Mouse (Mus musculus) neural tube, embryonic 12.5 days (tissue): Measurements from ENCODE around the gene Srpr. TPM values are rescaled to one million over a fixed set of nuclear protein-coding genes. Genes with fewer than 3 reads are reported as not detected.
A peak's percentile ranks its signal among the peaks of the same experiment; 100 is the strongest.

ENCODE experiments used
- ATAC-seq: fragments of 200-750 bp; cut with Nextera tagmentation; 2 replicates; pipeline ENCODE4 v1.8.0; 2017; ENCODE audit warnings: low read depth, mild to moderate bottlenecking, moderate TSS enrichment, moderate library complexity; ENCODE audit not compliant: low FRiP score
- H3K27ac ChIP-seq: fragments of 300-500 bp; sonication (generic); 2 replicates; pipeline ENCODE4 v1.5.1; 2016
- H3K27me3 ChIP-seq: fragments of 300-500 bp; sonication (generic); replicated peaks from 2 replicates; pipeline ENCODE4 v1.6.1; 2016; ENCODE audit warnings: mild to moderate bottlenecking
- H3K36me3 ChIP-seq: fragments of 300-500 bp; sonication (generic); 2 replicates; pipeline ENCODE4 v1.6.1; 2016; ENCODE audit warnings: mild to moderate bottlenecking
- H3K4me1 ChIP-seq: fragments of 300-500 bp; sonication (generic); 2 replicates; pipeline ENCODE4 v1.6.1; 2016
- H3K4me2 ChIP-seq: fragments of 300-500 bp; sonication (generic); replicated peaks from 2 replicates; pipeline ENCODE4 v1.6.1; 2016; ENCODE audit warnings: mild to moderate bottlenecking
- H3K4me3 ChIP-seq: fragments of 300-500 bp; sonication (generic); 2 replicates; pipeline ENCODE4 v1.5.1; 2016
- H3K9ac ChIP-seq: fragments of 300-500 bp; sonication (generic); 2 replicates; pipeline ENCODE4 v1.6.1; 2016; ENCODE audit warnings: mild to moderate bottlenecking
- H3K9me3 ChIP-seq: fragments of 300-500 bp; sonication (generic); 2 replicates; pipeline ENCODE4 v1.6.1; 2016; ENCODE audit warnings: mild to moderate bottlenecking
- WGBS: fragments of 180-500 bp; shearing (Covaris S2); methylation state at CpG from one replicate; pipeline ENCODE4 v1.1.7; 2016; 5-methylcytosine and 5-hydroxymethylcytosine counted together
- polyA plus RNA-seq: library from polyadenylated mRNA; unstranded; fragments of >200 nt; fragmentation: Nextera tagmentation; extraction: Ambion mirVana; gene quantifications from 2 replicates; pipeline ENCODE4 v1.2.1, GENCODE M21; 2016

Srpr gene
- 78.0 and 79.1 TPM in 2 replicates for polyA plus RNA-seq

GRCm38 (mm10) chr9:35199772-35200471 lies at the start of gene Srpr, which contains the start of gene Tirap:
TSS of gene Srpr (plus strand) at chr9:35200175.
TSS of gene Tirap (minus strand) at chr9:35200291.
- no peaks in the 10 kb centered on the region for H3K9me3 ChIP-seq
- H3K4me1 ChIP-seq: peaks cover 7% of the 10 kb centered on the region; the same call in 1 of the 2 replicates
- no peak within 1 kb of the TSS for H3K27ac ChIP-seq
- H3K4me3 ChIP-seq: peak within 1 kb of the TSS; percentile 58
- H3K9ac ChIP-seq: peak within 1 kb of the TSS; percentile 67
- H3K4me2 ChIP-seq: peak within 1 kb of the TSS; percentile 71
- no peaks in the 10 kb centered on the region for H3K27me3 ChIP-seq
- WGBS: under 1% methylated on average over 44 of the region's 44 CpGs
- H3K36me3 ChIP-seq: peaks cover 12% of the 10 kb centered on the region
- peak; percentile 94 for ATAC-seq

GRCm38 (mm10) chr9:35152923-35153322 lies 47.1 kb upstream of the Srpr start:
- Histone ChIP-seq H3K27ac (no peak overlapping the region), H3K9me3 (no peaks in the 10 kb centered on the region), H3K4me3 (no peak overlapping the region), H3K27me3 (no peaks in the 10 kb centered on the region), H3K4me2 (no peak overlapping the region), H3K4me1 (no peaks in the 10 kb centered on the region), H3K9ac (no peak overlapping the region), H3K36me3 (no peaks in the 10 kb centered on the region)
- 91% methylated on average over 1 of the region's 1 CpGs for WGBS
- no peak for ATAC-seq

GRCm38 (mm10) chr9:35156002-35156710 lies 43.8 kb upstream of the Srpr start:
- no peaks in the 10 kb centered on the region for H3K27me3 ChIP-seq
- H3K4me1 ChIP-seq: no peaks in the 10 kb centered on the region
- H3K36me3 ChIP-seq: no peaks in the 10 kb centered on the region
- H3K9ac ChIP-seq: no peak overlapping the region
- H3K4me2 ChIP-seq: no peak overlapping the region
- H3K9me3 ChIP-seq: no peaks in the 10 kb centered on the region
- no peak overlapping the region for H3K4me3 ChIP-seq
- no peak overlapping the region for H3K27ac ChIP-seq
- 98% methylated on average over 5 of the region's 5 CpGs for WGBS
- ATAC-seq: no peak

- no peaks in the 10 kb centered on the region for H3K27me3 ChIP-seq
- H3K4me3 ChIP-seq: no peak overlapping the region
- no peaks in the 10 kb centered on the region for H3K36me3 ChIP-seq
- no peak overlapping the region for H3K9ac ChIP-seq
- no peaks in the 10 kb centered on the region for H3K9me3 ChIP-seq
- H3K4me2 ChIP-seq: no peak overlapping the region
- 86% methylated on average over 4 of the region's 4 CpGs for WGBS
- ATAC-seq: no peak
- H3K27ac ChIP-seq: no peak overlapping the region
- no peaks in the 10 kb centered on the region for H3K4me1 ChIP-seq
Measured at GRCm38 (mm10) chr9:35156862-35157261, 43.1 kb upstream of the Srpr start.

GRCm38 (mm10) chr9:35158477-35158876 lies 41.5 kb upstream of the Srpr start:
- H3K9me3 ChIP-seq: no peaks in the 10 kb centered on the region
- H3K4me3 ChIP-seq: no peak overlapping the region
- no peaks in the 10 kb centered on the region for H3K4me1 ChIP-seq
- H3K9ac ChIP-seq: no peak overlapping the region
- H3K4me2 ChIP-seq: no peak overlapping the region
- H3K36me3 ChIP-seq: 0 out of 2 replicates have a peak, but pooled peaks cover 3% of the 10 kb centered on the region
- ATAC-seq: no peak
- H3K27ac ChIP-seq: no peak overlapping the region
- no peaks in the 10 kb centered on the region for H3K27me3 ChIP-seq
- WGBS: 81% methylated on average over 3 of the region's 3 CpGs

GRCm38 (mm10) chr9:35160662-35161061 lies 39.3 kb upstream of the Srpr start:
- H3K27ac ChIP-seq: no peak overlapping the region
- H3K9ac ChIP-seq: no peak overlapping the region
- H3K4me1 ChIP-seq: no peaks in the 10 kb centered on the region
- H3K27me3 ChIP-seq: no peaks in the 10 kb centered on the region
- no peak overlapping the region for H3K4me2 ChIP-seq
- no peaks in the 10 kb centered on the region for H3K9me3 ChIP-seq
- 0 out of 2 replicates have a peak, but pooled peaks cover 3% of the 10 kb centered on the region for H3K36me3 ChIP-seq
- 88% methylated on average over 2 of the region's 2 CpGs for WGBS
- ATAC-seq: no peak
- no peak overlapping the region for H3K4me3 ChIP-seq

- H3K4me2 ChIP-seq: no peak overlapping the region
- H3K27ac ChIP-seq: no peak overlapping the region
- ATAC-seq: no peak
- 88% methylated on average over 7 of the region's 7 CpGs for WGBS
- H3K4me3 ChIP-seq: no peak overlapping the region
- H3K9me3 ChIP-seq: no peaks in the 10 kb centered on the region
- no peaks in the 10 kb centered on the region for H3K4me1 ChIP-seq
- H3K27me3 ChIP-seq: no peaks in the 10 kb centered on the region
- H3K36me3 ChIP-seq: 0 out of 2 replicates have a peak, but pooled peaks cover 3% of the 10 kb centered on the region
- H3K9ac ChIP-seq: no peak overlapping the region
Measured at GRCm38 (mm10) chr9:35161721-35162120, 38.3 kb upstream of the Srpr start.

- WGBS: 95% methylated on average over 11 of the region's 11 CpGs
- Histone ChIP-seq H3K4me2 (no peak overlapping the region), H3K9me3 (no peaks in the 10 kb centered on the region), H3K4me3 (no peak overlapping the region), H3K27ac (no peak overlapping the region), H3K27me3 (no peaks in the 10 kb centered on the region), H3K9ac (no peak overlapping the region), H3K36me3 (0 out of 2 replicates have a peak, but pooled peaks cover 3% of the 10 kb centered on the region), H3K4me1 (peaks cover 9% of the 10 kb centered on the region; the same call in 1 of the 2 replicates)
- ATAC-seq: no peak
Measured at GRCm38 (mm10) chr9:35163011-35163690, 36.8 kb upstream of the Srpr start.

GRCm38 (mm10) chr9:35164142-35164874 lies 35.7 kb upstream of the Srpr start:
- Histone ChIP-seq H3K36me3 (0 out of 2 replicates have a peak, but pooled peaks cover 3% of the 10 kb centered on the region), H3K4me1 (peaks cover 9% of the 10 kb centered on the region; the same call in 1 of the 2 replicates), H3K4me2 (no peak overlapping the region), H3K9ac (no peak overlapping the region), H3K27me3 (no peaks in the 10 kb centered on the region), H3K27ac (no peak overlapping the region), H3K9me3 (no peaks in the 10 kb centered on the region), H3K4me3 (no peak overlapping the region)
- ATAC-seq: no peak
- WGBS: 88% methylated on average over 5 of the region's 5 CpGs

- no peak overlapping the region for H3K9ac ChIP-seq
- ATAC-seq: peak; percentile 42; the same call in 1 of the 2 replicates
Measured at GRCm38 (mm10) chr9:35166144-35166797, 33.7 kb upstream of the Srpr start.

More at GRCm38 (mm10) chr9:35166144-35166797, 33.7 kb upstream of the Srpr start:
- H3K27me3 ChIP-seq: no peaks in the 10 kb centered on the region
- no peaks in the 10 kb centered on the region for H3K9me3 ChIP-seq
- H3K27ac ChIP-seq: no peak overlapping the region
- H3K36me3 ChIP-seq: peaks cover 13% of the 10 kb centered on the region
- no peak overlapping the region for H3K4me3 ChIP-seq
- WGBS: 40% methylated on average over 3 of the region's 3 CpGs
- peaks cover 9% of the 10 kb centered on the region; the same call in 1 of the 2 replicates for H3K4me1 ChIP-seq
- no peak overlapping the region for H3K4me2 ChIP-seq
